8 mouse cellular contexts compared by ENCODE assay signal in genomic region chr2:118540691-118541117, GRCm38 (mm10). TPM values are rescaled to one million over a fixed set of nuclear protein-coding genes. Genes with fewer than 3 reads are reported as not detected.
DNase-seq lines count a peak whose midpoint lies in the region; ATAC-seq and TF ChIP-seq lines count a peak whose summit lies in the region.

No protein-coding gene starts in this region.

- peak overlapping the region; percentile 56; the same call in 1 of the 2 replicates for H3K9ac ChIP-seq in heart, postnatal 0 days (replicated peaks; ENCODE audit: low read depth, low read length)
- H3K9ac ChIP-seq in limb, embryonic 13.5 days = 0 out of 2 replicates have a peak overlapping the region, but pooled peaks have one; percentile 45

- TF ChIP-seq CTCF in layer of hippocampus, adult 2 months (conservative IDR thresholded peaks at IDR 0.05) = no peak
- TF ChIP-seq CTCF in heart, postnatal 0 days (IDR thresholded peaks at IDR 0.05; ENCODE audit: low read depth) = no peak

- no peaks in the 10 kb centered on the region for H3K27me3 ChIP-seq in heart, postnatal 0 days (ENCODE audit: control insufficient read depth, insufficient read depth, low read length)
- H3K27me3 ChIP-seq in limb, embryonic 13.5 days = no peaks in the 10 kb centered on the region

- no peaks in the 10 kb centered on the region for H3K9me3 ChIP-seq in heart, postnatal 0 days (replicated peaks; ENCODE audit: control insufficient read depth, low read length)
- H3K9me3 ChIP-seq in limb, embryonic 13.5 days = peaks cover 3% of the 10 kb centered on the region; the same call in 1 of the 2 replicates

- peak overlapping the region; percentile 30; the same call in 1 of the 2 replicates for H3K4me2 ChIP-seq in heart, postnatal 0 days (ENCODE audit: low read depth, low read length)
- H3K4me2 ChIP-seq in limb, embryonic 13.5 days (replicated peaks) = peak overlapping the region; percentile 24

- H3K4me3 ChIP-seq in layer of hippocampus, adult 2 months = no peak overlapping the region
- H3K4me3 ChIP-seq in heart, postnatal 0 days (ENCODE audit: low read depth, low read length) = no peak overlapping the region
- H3K4me3 ChIP-seq in limb, embryonic 13.5 days = no peak overlapping the region

- H3K4me1 ChIP-seq in heart, postnatal 0 days (ENCODE audit: control insufficient read depth, insufficient read depth) = peaks cover 81% of the 10 kb centered on the region
- H3K4me1 ChIP-seq in limb, embryonic 13.5 days = peaks cover 74% of the 10 kb centered on the region

- 4% methylated on average over 6 of the region's 6 CpGs for WGBS in heart, postnatal 0 days
- WGBS in limb, embryonic 13.5 days = 23% methylated on average over 6 of the region's 6 CpGs

- no peak; the same call in 1 of the 2 replicates for TF ChIP-seq EP300 in heart, postnatal 0 days (IDR thresholded peaks at IDR 0.05; ENCODE audit: low read depth)

- H3K36me3 ChIP-seq in heart, postnatal 0 days (replicated peaks; ENCODE audit: control insufficient read depth, insufficient read depth, low read length) = peaks cover 3% of the 10 kb centered on the region; the same call in 1 of the 2 replicates
- peaks cover 13% of the 10 kb centered on the region for H3K36me3 ChIP-seq in limb, embryonic 13.5 days

- ATAC-seq in heart, postnatal 0 days (ENCODE audit: insufficient read depth, low read depth) = peak; percentile 78
- ATAC-seq in limb, embryonic 13.5 days (ENCODE audit: low FRiP score, low read depth) = no peak
- peak; percentile 66 for ATAC-seq in monocyte, adult 5-6 weeks (replicated peaks; ENCODE audit: insufficient number of reproducible peaks, low FRiP score, low TSS enrichment, poor library complexity, severe bottlenecking)

- H3K27ac ChIP-seq in layer of hippocampus, adult 2 months = peak overlapping the region; percentile 72
- H3K27ac ChIP-seq in heart, postnatal 0 days (ENCODE audit: low read depth) = peak overlapping the region; percentile 99
- peak overlapping the region; percentile 85 for H3K27ac ChIP-seq in limb, embryonic 13.5 days

- no peak for DNase-seq in layer of hippocampus, adult 2 months (ENCODE audit: low spot score in 2 of 2)
- DNase-seq in layer of hippocampus, adult 11-12 months (ENCODE audit: low spot score) = no peak
- peak; percentile 76 for DNase-seq in cerebellum, adult 9-11 months
- peak; percentile 92 for DNase-seq in heart, postnatal 0 days (ENCODE audit: low spot score)
- DNase-seq in ovary, postnatal 10 days (ENCODE audit: low spot score) = no peak
- DNase-seq in layer of hippocampus, adult 18-20 months (ENCODE audit: low spot score in 2 of 2) = no peak

RNA-seq across cellular contexts. Expression of gene Bmf, which starts 8.8 kb away (rescaled TPM):
- total RNA-seq in layer of hippocampus, adult 2 months (2021) = 1 to 10 TPM; 1.9 to 2.8 TPM
- 12.7 and 14.5 TPM in 2 replicates for total RNA-seq in heart, postnatal 0 days (2014; rRNA removed; ENCODE audit: low replicate concordance)
- polyA plus RNA-seq in heart, postnatal 0 days (2015; fragmentation: Nextera tagmentation; extraction: Ambion mirVana) = 1.5 and 1.6 TPM in 2 replicates
- polyA plus RNA-seq in limb, embryonic 13.5 days (2015; fragmentation: Nextera tagmentation; extraction: Ambion mirVana) = 6.8 and 7.3 TPM in 2 replicates
- 21.5 to 42.1 TPM (median 35.4 TPM) in 3 replicates for total RNA-seq in monocyte, adult 5-6 weeks (2017)
- 1 to 10 TPM; 1.2 to 2.8 TPM for total RNA-seq in layer of hippocampus, adult 18-20 months (2021)

RNA-seq across cellular contexts. Expression of gene Bub1b, which starts 57.3 kb away (rescaled TPM):
- 1 to 10 TPM; 2.0 to 2.1 TPM for total RNA-seq in layer of hippocampus, adult 2 months (2021)
- 37.7 and 46.9 TPM in 2 replicates for total RNA-seq in heart, postnatal 0 days (2014; rRNA removed; ENCODE audit: low replicate concordance)
- polyA plus RNA-seq in heart, postnatal 0 days (2015; fragmentation: Nextera tagmentation; extraction: Ambion mirVana) = 14.8 and 16.2 TPM in 2 replicates
- 85.6 and 89.9 TPM in 2 replicates for polyA plus RNA-seq in limb, embryonic 13.5 days (2015; fragmentation: Nextera tagmentation; extraction: Ambion mirVana)
- total RNA-seq in monocyte, adult 5-6 weeks (2017) = 9.5 to 15.1 TPM (median 11.3 TPM) in 3 replicates
- 1 to 10 TPM; 2.4 TPM for total RNA-seq in layer of hippocampus, adult 18-20 months (2021)

Comparison
In these comparisons a context has a peak if more than half of its experiments do, and no peak if none do; other contexts are left out.
1. DNase-seq: peak in cerebellum, adult 9-11 months (single experiment) and heart, postnatal 0 days (single experiment); none in layer of hippocampus, adult 2 months (0 of 2), layer of hippocampus, adult 11-12 months (single experiment), ovary, postnatal 10 days (single experiment) and layer of hippocampus, adult 18-20 months (0 of 2).
2. Peak in every context shown above with its lines, with median percentiles within 50 percentile points of each other: H3K27ac ChIP-seq.